Mouse (Mus musculus): ENCODE data around the gene Klf6. TPM values are rescaled to one million over a fixed set of nuclear protein-coding genes. Genes with fewer than 3 reads are reported as not detected.

The Klf6 gene
- polyA plus RNA-seq, 1 experiment from 2014 or later: 23.9 TPM

GRCm38 (mm10) chr13:5831976-5832375 is 29.3 kb upstream of the Klf6 start:
- DNase-seq (ENCODE audit: low spot score): no peak
- H3K36me3 ChIP-seq (ENCODE audit: control insufficient read depth, insufficient read depth, low read length): no peaks in the 10 kb centered on the region
- no peak overlapping the region for H3K4me3 ChIP-seq (ENCODE audit: low read depth, low read length)
- H3K27me3 ChIP-seq (ENCODE audit: control insufficient read depth, insufficient read depth, low read length): no peaks in the 10 kb centered on the region
- H3K9ac ChIP-seq (ENCODE audit: low read length): no peak overlapping the region
- H3K4me1 ChIP-seq (ENCODE audit: control insufficient read depth, insufficient read depth, low read length): no peaks in the 10 kb centered on the region
- H3K27ac ChIP-seq (replicated peaks; ENCODE audit: low read depth, low read length): no peak overlapping the region
- no peak overlapping the region for H3K4me2 ChIP-seq (ENCODE audit: low read depth, severe bottlenecking)
- ATAC-seq (ENCODE audit: insufficient number of reproducible peaks, low FRiP score, low TSS enrichment, low read depth): no peak
- no peaks in the 10 kb centered on the region for H3K9me3 ChIP-seq (ENCODE audit: control insufficient read depth, low read length)
- WGBS: 12% methylated on average over 7 of the region's 7 CpGs

DNA sequence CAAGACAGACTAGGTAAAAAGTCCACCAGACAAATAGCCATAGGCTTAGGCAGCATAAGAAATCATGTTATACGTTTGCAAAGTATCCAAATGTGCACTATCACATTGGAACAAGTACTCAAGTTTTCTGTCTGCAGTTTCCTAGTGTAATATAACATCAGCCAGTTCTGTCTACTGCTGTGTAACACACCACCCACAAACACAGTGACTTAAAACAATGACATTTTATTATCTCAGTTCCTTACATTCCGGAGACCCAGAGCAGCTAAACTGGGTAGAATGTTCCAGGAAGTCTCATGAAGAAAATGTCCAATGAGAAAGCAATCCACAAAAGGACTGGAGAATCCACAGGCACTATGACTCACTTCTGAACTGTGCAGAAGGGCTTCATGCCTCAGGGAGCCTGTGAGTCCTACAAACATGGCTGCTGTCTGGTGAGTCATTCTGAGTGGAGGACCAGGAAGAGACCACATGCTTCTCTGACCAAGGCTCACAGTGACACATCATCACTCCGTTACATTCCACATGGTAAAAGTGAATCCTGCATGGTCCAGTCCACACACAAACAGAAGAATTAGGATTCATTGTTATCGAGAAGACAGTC is 24.0 kb upstream of the Klf6 start:
- WGBS: 86% methylated on average over 4 of the region's 4 CpGs
- Histone ChIP-seq H3K9ac (ENCODE audit: low read length) (no peak overlapping the region), H3K4me2 (ENCODE audit: low read depth, severe bottlenecking) (no peak overlapping the region), H3K36me3 (ENCODE audit: control insufficient read depth, insufficient read depth, low read length) (no peaks in the 10 kb centered on the region), H3K27ac (replicated peaks; ENCODE audit: low read depth, low read length) (no peak overlapping the region), H3K9me3 (ENCODE audit: control insufficient read depth, low read length) (no peaks in the 10 kb centered on the region), H3K4me3 (ENCODE audit: low read depth, low read length) (no peak overlapping the region), H3K4me1 (ENCODE audit: control insufficient read depth, insufficient read depth, low read length) (no peaks in the 10 kb centered on the region), H3K27me3 (ENCODE audit: control insufficient read depth, insufficient read depth, low read length) (no peaks in the 10 kb centered on the region)
- no peak for DNase-seq (ENCODE audit: low spot score)
- ATAC-seq (ENCODE audit: insufficient number of reproducible peaks, low FRiP score, low TSS enrichment, low read depth): no peak

- no peaks in the 10 kb centered on the region for H3K9me3 ChIP-seq (ENCODE audit: control insufficient read depth, low read length)
- WGBS: 92% methylated on average over 6 of the region's 6 CpGs
- no peak overlapping the region for H3K9ac ChIP-seq (ENCODE audit: low read length)
- H3K27ac ChIP-seq (replicated peaks; ENCODE audit: low read depth, low read length): no peak overlapping the region
- ATAC-seq (ENCODE audit: insufficient number of reproducible peaks, low FRiP score, low TSS enrichment, low read depth) (no peak), DNase-seq (ENCODE audit: low spot score) (no peak)
- H3K27me3 ChIP-seq (ENCODE audit: control insufficient read depth, insufficient read depth, low read length): no peaks in the 10 kb centered on the region
- no peaks in the 10 kb centered on the region for H3K4me1 ChIP-seq (ENCODE audit: control insufficient read depth, insufficient read depth, low read length)
- H3K36me3 ChIP-seq (ENCODE audit: control insufficient read depth, insufficient read depth, low read length): no peaks in the 10 kb centered on the region
- no peak overlapping the region for H3K4me3 ChIP-seq (ENCODE audit: low read depth, low read length)
- H3K4me2 ChIP-seq (ENCODE audit: low read depth, severe bottlenecking): no peak overlapping the region
These were observed 19.9 kb upstream of the Klf6 start for GRCm38 (mm10) chr13:5841418-5841817.

- WGBS: 87% methylated on average over 5 of the region's 5 CpGs
- no peak for ATAC-seq (ENCODE audit: insufficient number of reproducible peaks, low FRiP score, low TSS enrichment, low read depth)
These were observed 18.4 kb upstream of the Klf6 start for GRCm38 (mm10) chr13:5842911-5843310.

GRCm38 (mm10) chr13:5843829-5844228 is 17.5 kb upstream of the Klf6 start:
- no peaks in the 10 kb centered on the region for H3K36me3 ChIP-seq (ENCODE audit: control insufficient read depth, insufficient read depth, low read length)
- H3K9me3 ChIP-seq (ENCODE audit: control insufficient read depth, low read length): no peaks in the 10 kb centered on the region
- no peak overlapping the region for H3K9ac ChIP-seq (ENCODE audit: low read length)
- H3K27ac ChIP-seq (replicated peaks; ENCODE audit: low read depth, low read length): no peak overlapping the region
- no peaks in the 10 kb centered on the region for H3K4me1 ChIP-seq (ENCODE audit: control insufficient read depth, insufficient read depth, low read length)
- WGBS: 46% methylated on average over 2 of the region's 2 CpGs
- no peaks in the 10 kb centered on the region for H3K27me3 ChIP-seq (ENCODE audit: control insufficient read depth, insufficient read depth, low read length)
- H3K4me3 ChIP-seq (ENCODE audit: low read depth, low read length): no peak overlapping the region
- no peak for DNase-seq (ENCODE audit: low spot score)
- no peak overlapping the region for H3K4me2 ChIP-seq (ENCODE audit: low read depth, severe bottlenecking)
- ATAC-seq (ENCODE audit: insufficient number of reproducible peaks, low FRiP score, low TSS enrichment, low read depth): no peak

More at GRCm38 (mm10) chr13:5842911-5843310, 18.4 kb upstream of the Klf6 start:
- H3K27ac ChIP-seq (replicated peaks; ENCODE audit: low read depth, low read length): no peak overlapping the region
- no peak overlapping the region for H3K4me3 ChIP-seq (ENCODE audit: low read depth, low read length)
- H3K4me1 ChIP-seq (ENCODE audit: control insufficient read depth, insufficient read depth, low read length): no peaks in the 10 kb centered on the region
- H3K27me3 ChIP-seq (ENCODE audit: control insufficient read depth, insufficient read depth, low read length): no peaks in the 10 kb centered on the region
- H3K9me3 ChIP-seq (ENCODE audit: control insufficient read depth, low read length): no peaks in the 10 kb centered on the region
- no peak overlapping the region for H3K4me2 ChIP-seq (ENCODE audit: low read depth, severe bottlenecking)
- no peak for DNase-seq (ENCODE audit: low spot score)
- no peak overlapping the region for H3K9ac ChIP-seq (ENCODE audit: low read length)
- H3K36me3 ChIP-seq (ENCODE audit: control insufficient read depth, insufficient read depth, low read length): no peaks in the 10 kb centered on the region

DNA sequence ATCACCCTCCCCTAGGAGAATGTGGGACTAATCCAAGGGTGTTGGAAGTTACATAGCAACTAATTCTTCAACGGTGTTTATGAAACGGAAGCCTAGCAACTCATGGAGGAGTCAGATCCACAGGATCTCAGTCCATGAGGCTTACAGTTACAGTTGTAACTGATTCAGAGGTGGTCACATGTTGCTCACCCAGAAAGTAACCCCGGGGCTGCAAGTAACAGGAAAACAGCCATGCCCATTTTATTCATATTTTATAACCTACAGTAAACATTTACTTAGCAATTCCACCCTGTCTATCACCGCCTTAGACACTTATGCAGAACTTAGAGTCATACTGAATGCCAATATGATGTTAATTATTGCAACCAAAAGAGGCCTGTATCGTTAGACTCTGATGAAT is 16.9 kb upstream of the Klf6 start:
- Histone ChIP-seq H3K9ac (ENCODE audit: low read length) (no peak overlapping the region), H3K9me3 (ENCODE audit: control insufficient read depth, low read length) (no peaks in the 10 kb centered on the region), H3K27ac (replicated peaks; ENCODE audit: low read depth, low read length) (no peak overlapping the region), H3K4me1 (ENCODE audit: control insufficient read depth, insufficient read depth, low read length) (no peaks in the 10 kb centered on the region), H3K4me3 (ENCODE audit: low read depth, low read length) (no peak overlapping the region), H3K27me3 (ENCODE audit: control insufficient read depth, insufficient read depth, low read length) (no peaks in the 10 kb centered on the region), H3K36me3 (ENCODE audit: control insufficient read depth, insufficient read depth, low read length) (no peaks in the 10 kb centered on the region), H3K4me2 (ENCODE audit: low read depth, severe bottlenecking) (no peak overlapping the region)
- 91% methylated on average over 5 of the region's 5 CpGs for WGBS
- no peak for ATAC-seq (ENCODE audit: insufficient number of reproducible peaks, low FRiP score, low TSS enrichment, low read depth)
- DNase-seq (ENCODE audit: low spot score): no peak

DNA sequence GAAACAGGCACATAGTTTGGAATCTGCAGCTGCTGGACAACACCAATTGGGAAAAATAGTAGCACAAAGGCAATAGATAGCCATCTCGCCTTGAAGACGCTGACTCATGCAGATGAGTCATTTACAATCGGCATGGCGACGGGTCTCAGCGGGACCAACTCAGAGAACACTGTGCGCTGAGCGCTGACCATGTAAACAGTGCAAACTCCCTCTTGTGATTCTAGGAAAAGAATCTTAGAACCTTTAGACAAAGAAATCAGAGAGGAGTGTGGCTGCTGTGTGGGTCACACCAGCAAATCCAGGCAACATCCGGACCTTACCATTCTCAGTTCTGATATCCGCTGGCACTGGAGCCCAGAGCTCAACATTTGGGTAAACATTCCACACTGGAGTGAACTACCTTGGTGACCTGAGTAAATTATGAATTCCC is 16.1 kb upstream of the Klf6 start:
- ATAC-seq (ENCODE audit: insufficient number of reproducible peaks, low FRiP score, low TSS enrichment, low read depth): no peak
- H3K27ac ChIP-seq (replicated peaks; ENCODE audit: low read depth, low read length): no peak overlapping the region
- H3K9me3 ChIP-seq (ENCODE audit: control insufficient read depth, low read length): no peaks in the 10 kb centered on the region
- no peaks in the 10 kb centered on the region for H3K27me3 ChIP-seq (ENCODE audit: control insufficient read depth, insufficient read depth, low read length)
- H3K4me3 ChIP-seq (ENCODE audit: low read depth, low read length): no peak overlapping the region
- H3K4me2 ChIP-seq (ENCODE audit: low read depth, severe bottlenecking): no peak overlapping the region
- DNase-seq (ENCODE audit: low spot score): no peak
- 69% methylated on average over 10 of the region's 10 CpGs for WGBS
- H3K4me1 ChIP-seq (ENCODE audit: control insufficient read depth, insufficient read depth, low read length): no peaks in the 10 kb centered on the region
- H3K9ac ChIP-seq (ENCODE audit: low read length): no peak overlapping the region
- no peaks in the 10 kb centered on the region for H3K36me3 ChIP-seq (ENCODE audit: control insufficient read depth, insufficient read depth, low read length)

DNA sequence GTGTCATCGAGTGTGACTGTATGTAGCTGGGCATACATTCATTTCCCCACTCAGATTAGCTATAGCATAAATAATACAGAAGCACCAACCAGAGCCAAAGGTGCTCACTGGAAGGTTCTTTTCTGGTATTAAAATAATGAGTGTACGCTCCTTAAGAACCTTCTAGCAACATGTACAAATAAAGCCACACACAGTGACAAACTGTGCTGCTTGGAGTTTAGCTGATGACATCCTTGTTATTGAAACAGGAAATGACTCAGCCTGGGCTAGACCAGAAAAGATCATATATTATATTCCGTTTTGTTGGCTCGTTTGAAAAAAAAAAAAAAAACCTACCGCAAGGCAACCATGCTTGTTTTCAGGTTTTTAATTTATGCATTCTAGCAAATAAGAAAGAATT is 15.7 kb upstream of the Klf6 start:
- Histone ChIP-seq H3K4me1 (ENCODE audit: control insufficient read depth, insufficient read depth, low read length) (no peaks in the 10 kb centered on the region), H3K4me2 (ENCODE audit: low read depth, severe bottlenecking) (no peak overlapping the region), H3K27ac (replicated peaks; ENCODE audit: low read depth, low read length) (no peak overlapping the region), H3K9ac (ENCODE audit: low read length) (no peak overlapping the region), H3K9me3 (ENCODE audit: control insufficient read depth, low read length) (no peaks in the 10 kb centered on the region), H3K4me3 (ENCODE audit: low read depth, low read length) (no peak overlapping the region), H3K27me3 (ENCODE audit: control insufficient read depth, insufficient read depth, low read length) (no peaks in the 10 kb centered on the region), H3K36me3 (ENCODE audit: control insufficient read depth, insufficient read depth, low read length) (no peaks in the 10 kb centered on the region)
- no peak for ATAC-seq (ENCODE audit: insufficient number of reproducible peaks, low FRiP score, low TSS enrichment, low read depth)
- no peak for DNase-seq (ENCODE audit: low spot score)
- WGBS: 76% methylated on average over 5 of the region's 5 CpGs

- no peak overlapping the region for H3K4me3 ChIP-seq (ENCODE audit: low read depth, low read length)
- no peak for DNase-seq (ENCODE audit: low spot score)
- no peaks in the 10 kb centered on the region for H3K4me1 ChIP-seq (ENCODE audit: control insufficient read depth, insufficient read depth, low read length)
- 89% methylated on average over 4 of the region's 4 CpGs for WGBS
- no peak overlapping the region for H3K9ac ChIP-seq (ENCODE audit: low read length)
- no peaks in the 10 kb centered on the region for H3K9me3 ChIP-seq (ENCODE audit: control insufficient read depth, low read length)
- H3K27ac ChIP-seq (replicated peaks; ENCODE audit: low read depth, low read length): no peak overlapping the region
- H3K4me2 ChIP-seq (ENCODE audit: low read depth, severe bottlenecking): no peak overlapping the region
- H3K27me3 ChIP-seq (ENCODE audit: control insufficient read depth, insufficient read depth, low read length): no peaks in the 10 kb centered on the region
- no peak for ATAC-seq (ENCODE audit: insufficient number of reproducible peaks, low FRiP score, low TSS enrichment, low read depth)
- no peaks in the 10 kb centered on the region for H3K36me3 ChIP-seq (ENCODE audit: control insufficient read depth, insufficient read depth, low read length)
These were observed 14.4 kb upstream of the Klf6 start for GRCm38 (mm10) chr13:5846860-5847259.
